8 mouse cellular contexts compared by ENCODE assay signal in the genomic region with DNA sequence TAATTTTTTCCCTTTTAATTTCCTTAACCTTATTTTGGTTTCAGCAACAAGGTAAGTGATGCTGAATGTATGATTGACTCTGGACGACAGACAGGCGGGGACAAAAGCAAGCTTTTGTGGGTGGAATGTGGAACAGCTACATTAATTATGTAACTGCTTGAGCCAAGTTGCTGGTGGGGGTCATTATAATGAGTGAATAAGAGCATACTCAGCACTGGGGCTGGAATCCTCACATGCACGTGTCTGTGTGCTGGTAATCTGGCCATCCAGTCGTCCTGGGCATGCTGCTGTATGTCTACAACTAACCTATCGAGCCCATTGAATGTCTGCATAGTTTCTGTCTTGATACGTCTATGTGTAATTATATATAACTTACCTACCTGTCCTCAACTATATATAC. TPM values are rescaled to one million over a fixed set of nuclear protein-coding genes. Genes with fewer than 3 reads are reported as not detected.
DNase-seq lines count a peak whose midpoint lies in the region; ATAC-seq and TF ChIP-seq lines count a peak whose summit lies in the region.

No protein-coding gene starts in this region.

- WGBS in hindbrain, embryonic 13.5 days, result 36% methylated on average over 6 of the region's 6 CpGs
- 30% methylated on average over 6 of the region's 6 CpGs for WGBS in neural tube, embryonic 13.5 days

- no peak for ATAC-seq in hindbrain, embryonic 13.5 days (ENCODE audit: low FRiP score)
- ATAC-seq in neural tube, embryonic 13.5 days (ENCODE audit: low read depth), result 0 out of 2 replicates have a peak, but pooled peaks have one; percentile 58
- ATAC-seq in frontal cortex, adult (ENCODE audit: low TSS enrichment), result no peak

- no peak; the same call in 1 of the 2 replicates for TF ChIP-seq CTCF in left cerebral cortex, adult 2 months (IDR thresholded peaks at IDR 0.05)

- peak overlapping the region; percentile 49 for H3K4me3 ChIP-seq in left cerebral cortex, adult 2 months
- peak overlapping the region; percentile 43 for H3K4me3 ChIP-seq in hindbrain, embryonic 13.5 days
- H3K4me3 ChIP-seq in neural tube, embryonic 13.5 days, result peak overlapping the region; percentile 45

- no peaks in the 10 kb centered on the region for H3K9me3 ChIP-seq in hindbrain, embryonic 13.5 days
- H3K9me3 ChIP-seq in neural tube, embryonic 13.5 days, result no peaks in the 10 kb centered on the region

- no peaks in the 10 kb centered on the region for H3K36me3 ChIP-seq in hindbrain, embryonic 13.5 days
- H3K36me3 ChIP-seq in neural tube, embryonic 13.5 days, result no peaks in the 10 kb centered on the region

- peaks cover 16% of the 10 kb centered on the region for H3K4me1 ChIP-seq in hindbrain, embryonic 13.5 days (replicated peaks)
- H3K4me1 ChIP-seq in neural tube, embryonic 13.5 days (replicated peaks), result peaks cover 16% of the 10 kb centered on the region

- peak overlapping the region; percentile 64 for H3K4me2 ChIP-seq in hindbrain, embryonic 13.5 days
- H3K4me2 ChIP-seq in neural tube, embryonic 13.5 days, result peak overlapping the region; percentile 65

- H3K9ac ChIP-seq in hindbrain, embryonic 13.5 days, result peak overlapping the region; percentile 73
- peak overlapping the region; percentile 69 for H3K9ac ChIP-seq in neural tube, embryonic 13.5 days

- intact Hi-C loops in left cerebral cortex, adult 2 months (cut with DNase I), result loop anchor here (1.0 kb wide), 2 partner anchors 20 to 27 kb away; no protein-coding TSS in a partner anchor

- peak; percentile 31 to 33 for DNase-seq in cerebellum, postnatal 10 days
- no peak for DNase-seq in cerebellum, adult 11 months
- peak in 1 of 2 experiments; percentile 20 for DNase-seq in left cerebral cortex, adult 2 months (ENCODE audit: extremely low spot score in 1 of 2, low spot score in 2 of 2)
- DNase-seq in left cerebral cortex, adult 9 months (ENCODE audit: low spot score in 2 of 2), result no peak
- no peak for DNase-seq in natural killer cell, adult 2 months (ENCODE audit: low spot score in 2 of 2)

- H3K27ac ChIP-seq in left cerebral cortex, adult 2 months, result peak overlapping the region; percentile 93
- peak overlapping the region; percentile 87 for H3K27ac ChIP-seq in hindbrain, embryonic 13.5 days
- H3K27ac ChIP-seq in neural tube, embryonic 13.5 days (replicated peaks), result peak overlapping the region; percentile 90

- no peaks in the 10 kb centered on the region for H3K27me3 ChIP-seq in hindbrain, embryonic 13.5 days
- H3K27me3 ChIP-seq in neural tube, embryonic 13.5 days, result no peaks in the 10 kb centered on the region

RNA-seq across cellular contexts. Expression of gene Atp8b5, which starts 57.3 kb away (rescaled TPM):
- under 1 TPM; 0.09 to 0.54 TPM for total RNA-seq in left cerebral cortex, adult 2 months (2021)
- 0.34 and 0.40 TPM in 2 replicates for polyA plus RNA-seq in hindbrain, embryonic 13.5 days (2015; fragmentation: Nextera tagmentation; extraction: Ambion mirVana)
- polyA plus RNA-seq in neural tube, embryonic 13.5 days (2015; fragmentation: Nextera tagmentation; extraction: Ambion mirVana), result 0.33 and 0.77 TPM in 2 replicates

Comparison
In these comparisons a context has a peak if more than half of its experiments do, and no peak if none do; other contexts are left out.
1. DNase-seq: peak in cerebellum, postnatal 10 days (2 of 2); none in cerebellum, adult 11 months (single experiment), left cerebral cortex, adult 9 months (0 of 2) and natural killer cell, adult 2 months (0 of 2).
2. Peak in every context shown above with its lines, with median percentiles within 50 percentile points of each other: H3K27ac ChIP-seq and H3K4me3 ChIP-seq.